16 mouse cellular contexts compared by ENCODE assay signal in genomic region chr12:114615179-114615578, GRCm38 (mm10).
DNase-seq lines count a peak whose midpoint lies in the region; ATAC-seq and TF ChIP-seq lines count a peak whose summit lies in the region.
"Had no signal": no experiment of that assay in that cellular context is flagged by ENCODE, and none has a peak within 500 bp of the region (broad histone marks: within the 10 kb centered on the region; RNA-seq: fewer than 3 reads in every experiment).

No protein-coding gene starts in this region.

- no peaks in the 10 kb centered on the region; the same call in 1 of the 2 replicates for H3K9me3 ChIP-seq in lung, postnatal 0 days (ENCODE audit: low read length)
- peaks cover 8% of the 10 kb centered on the region for H3K9me3 ChIP-seq in hindbrain, embryonic 11.5 days (ENCODE audit: control insufficient read depth, low read length)
- peaks cover 19% of the 10 kb centered on the region for H3K9me3 ChIP-seq in forebrain, embryonic 16.5 days (ENCODE audit: control insufficient read depth, low read length)

- no peak overlapping the region for H3K4me2 ChIP-seq in lung, postnatal 0 days (replicated peaks; ENCODE audit: low read depth, low read length)
- H3K4me2 ChIP-seq in hindbrain, embryonic 11.5 days (replicated peaks; ENCODE audit: low read depth, low read length): no peak overlapping the region
- H3K4me2 ChIP-seq in forebrain, embryonic 16.5 days (ENCODE audit: low read length): no peak overlapping the region
- H3K4me2 ChIP-seq: embryonic facial prominence, embryonic 15.5 days; forebrain, embryonic 12.5 days; heart, embryonic 13.5 days; hindbrain, embryonic 14.5 days had no signal

- H3K4me3 ChIP-seq in lung, postnatal 0 days (ENCODE audit: low read depth, low read length): no peak overlapping the region
- H3K4me3 ChIP-seq in hindbrain, embryonic 11.5 days (ENCODE audit: low read depth, low read length): no peak overlapping the region
- H3K4me3 ChIP-seq in forebrain, embryonic 16.5 days (replicated peaks; ENCODE audit: low read length): no peak overlapping the region
- H3K4me3 ChIP-seq: embryonic facial prominence, embryonic 15.5 days; forebrain, embryonic 12.5 days; heart, embryonic 13.5 days had no signal

- no peak overlapping the region for H3K9ac ChIP-seq in lung, postnatal 0 days (replicated peaks; ENCODE audit: low read depth)
- no peak overlapping the region for H3K9ac ChIP-seq in hindbrain, embryonic 11.5 days (ENCODE audit: low read depth, low read length)
- no peak overlapping the region for H3K9ac ChIP-seq in forebrain, embryonic 16.5 days (replicated peaks; ENCODE audit: low read depth, low read length)
- H3K9ac ChIP-seq: embryonic facial prominence, embryonic 15.5 days; forebrain, embryonic 12.5 days; heart, embryonic 13.5 days; hindbrain, embryonic 14.5 days; liver, embryonic 14.5 days had no signal

- no peak overlapping the region for H3K27ac ChIP-seq in lung, postnatal 0 days (ENCODE audit: low read length)
- no peak overlapping the region for H3K27ac ChIP-seq in hindbrain, embryonic 11.5 days (ENCODE audit: low read depth, low read length)
- H3K27ac ChIP-seq in forebrain, embryonic 16.5 days (ENCODE audit: low read length): no peak overlapping the region
- H3K27ac ChIP-seq: embryonic facial prominence, embryonic 15.5 days; forebrain, embryonic 12.5 days; heart, embryonic 13.5 days; hindbrain, embryonic 14.5 days; liver, embryonic 14.5 days had no signal

- no peaks in the 10 kb centered on the region for H3K27me3 ChIP-seq in lung, postnatal 0 days (replicated peaks; ENCODE audit: insufficient read depth, low read length)
- H3K27me3 ChIP-seq in hindbrain, embryonic 11.5 days (ENCODE audit: control insufficient read depth, insufficient read depth, low read length): no peaks in the 10 kb centered on the region
- H3K27me3 ChIP-seq in forebrain, embryonic 16.5 days (replicated peaks; ENCODE audit: control insufficient read depth, insufficient read depth, low read length): no peaks in the 10 kb centered on the region
- H3K27me3 ChIP-seq: embryonic facial prominence, embryonic 15.5 days; forebrain, embryonic 12.5 days; heart, embryonic 13.5 days had no signal

- TF ChIP-seq CTCF in lung, postnatal 0 days (IDR thresholded peaks at IDR 0.05): no peak

- peak; percentile 72 for DNase-seq in naive thymus-derived CD4-positive, alpha-beta T cell, adult 2 months (ENCODE audit: low read depth)
- peak; percentile 80 for DNase-seq in thymus, postnatal 36 days
- no peak for DNase-seq in lung, postnatal 0 days (ENCODE audit: low spot score)
- DNase-seq in hindbrain, embryonic 11.5 days (ENCODE audit: low spot score): no peak
- DNase-seq: cerebellum, adult 8-10 months; kidney, adult 2 months; lung, postnatal 36 days; midbrain, embryonic 14.5 days had no signal

- TF ChIP-seq EP300 in lung, postnatal 0 days (IDR thresholded peaks at IDR 0.05): no peak

- WGBS in lung, postnatal 0 days: 43% methylated on average over 3 of the region's 3 CpGs
- WGBS in hindbrain, embryonic 11.5 days: 65% methylated on average over 3 of the region's 3 CpGs
- WGBS in forebrain, embryonic 16.5 days: 69% methylated on average over 3 of the region's 3 CpGs

- peak; percentile 55 for ATAC-seq in CD4-positive, CD25-positive, alpha-beta regulatory T cell, adult 4 months
- ATAC-seq in activated CD4-positive, CD25-positive, alpha-beta regulatory T cell, adult 4 months: peak; percentile 53
- ATAC-seq in lung, postnatal 0 days: no peak
- no peak for ATAC-seq in hindbrain, embryonic 11.5 days (ENCODE audit: low FRiP score)
- no peak for ATAC-seq in forebrain, embryonic 16.5 days

- no peaks in the 10 kb centered on the region for H3K36me3 ChIP-seq in lung, postnatal 0 days (ENCODE audit: insufficient read depth, low read length)
- no peaks in the 10 kb centered on the region for H3K36me3 ChIP-seq in hindbrain, embryonic 11.5 days (ENCODE audit: control insufficient read depth, insufficient read depth, low read length)
- no peaks in the 10 kb centered on the region for H3K36me3 ChIP-seq in forebrain, embryonic 16.5 days (ENCODE audit: control insufficient read depth, insufficient read depth)
- H3K36me3 ChIP-seq: embryonic facial prominence, embryonic 15.5 days; forebrain, embryonic 12.5 days; heart, embryonic 13.5 days had no signal

- H3K4me1 ChIP-seq in lung, postnatal 0 days (ENCODE audit: insufficient read depth, low read depth, low read length): no peaks in the 10 kb centered on the region
- H3K4me1 ChIP-seq in hindbrain, embryonic 11.5 days (replicated peaks; ENCODE audit: control insufficient read depth, insufficient read depth, low read length): no peaks in the 10 kb centered on the region
- no peaks in the 10 kb centered on the region for H3K4me1 ChIP-seq in forebrain, embryonic 16.5 days (replicated peaks; ENCODE audit: control insufficient read depth, insufficient read depth, low read length)
- H3K4me1 ChIP-seq: embryonic facial prominence, embryonic 15.5 days; forebrain, embryonic 12.5 days; heart, embryonic 13.5 days had no signal

Comparison
In these comparisons a context has a peak if more than half of its experiments do, and no peak if none do; other contexts are left out.
1. ATAC-seq: peak in CD4-positive, CD25-positive, alpha-beta regulatory T cell, adult 4 months (single experiment) and activated CD4-positive, CD25-positive, alpha-beta regulatory T cell, adult 4 months (single experiment); none in lung, postnatal 0 days (single experiment), hindbrain, embryonic 11.5 days (single experiment) and forebrain, embryonic 16.5 days (single experiment).
2. DNase-seq: peak in naive thymus-derived CD4-positive, alpha-beta T cell, adult 2 months (single experiment) and thymus, postnatal 36 days (2 of 2); none in lung, postnatal 0 days (single experiment) and hindbrain, embryonic 11.5 days (single experiment).